ENCODE assay signal across 33 mouse cellular contexts in the genomic region with DNA sequence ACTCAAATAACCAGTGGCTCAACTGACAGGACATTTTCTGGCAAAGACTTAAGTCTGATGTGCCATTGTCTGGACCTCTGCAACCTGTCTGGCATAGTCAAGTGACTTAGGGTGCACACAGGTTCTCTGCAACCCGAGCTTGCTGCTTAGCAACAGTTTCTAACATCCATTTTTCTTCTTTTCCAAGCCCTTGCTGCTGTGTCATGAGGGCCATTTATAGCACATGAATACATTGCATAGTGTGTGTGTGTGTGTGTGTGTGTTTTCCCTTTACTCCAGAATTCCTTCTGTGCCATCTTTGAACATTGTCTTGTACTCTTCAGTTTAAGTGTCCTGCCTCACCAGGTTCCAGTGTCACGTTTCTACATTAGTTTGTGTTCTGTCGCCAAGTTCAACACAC.
"Had no signal": no experiment of that assay in that cellular context is flagged by ENCODE, and none has a peak within 500 bp of the region (broad histone marks: within the 10 kb centered on the region; RNA-seq: fewer than 3 reads in every experiment).

No protein-coding gene starts in this region.

- H3K4me2 ChIP-seq: limb, embryonic 12.5 days; limb, embryonic 13.5 days; limb, embryonic 15.5 days; liver, embryonic 11.5 days; liver, embryonic 12.5 days; liver, embryonic 13.5 days; liver, embryonic 15.5 days; lung, embryonic 14.5 days; lung, embryonic 15.5 days; midbrain, embryonic 11.5 days; midbrain, embryonic 12.5 days; midbrain, embryonic 13.5 days; midbrain, embryonic 15.5 days; neural tube, embryonic 12.5 days; neural tube, embryonic 13.5 days had no signal

- H3K36me3 ChIP-seq: limb, embryonic 10.5 days; limb, embryonic 12.5 days; limb, embryonic 13.5 days; limb, embryonic 15.5 days; liver, embryonic 12.5 days; liver, embryonic 13.5 days; liver, embryonic 15.5 days; lung, embryonic 15.5 days; midbrain, embryonic 10.5 days; midbrain, embryonic 12.5 days; midbrain, embryonic 13.5 days; midbrain, embryonic 15.5 days; neural tube, embryonic 12.5 days; neural tube, embryonic 13.5 days had no signal

- H3K9me3 ChIP-seq: limb, embryonic 10.5 days; limb, embryonic 12.5 days; limb, embryonic 13.5 days; limb, embryonic 15.5 days; liver, embryonic 12.5 days; liver, embryonic 13.5 days; liver, embryonic 15.5 days; lung, embryonic 15.5 days; megakaryocyte, embryonic 14.5 days; midbrain, embryonic 10.5 days; midbrain, embryonic 12.5 days; midbrain, embryonic 13.5 days; midbrain, embryonic 15.5 days; neural tube, embryonic 12.5 days; neural tube, embryonic 13.5 days had no signal

- H3K9ac ChIP-seq: limb, embryonic 12.5 days; limb, embryonic 13.5 days; limb, embryonic 15.5 days; liver, embryonic 12.5 days; liver, embryonic 13.5 days; liver, embryonic 14.5 days; liver, embryonic 15.5 days; liver, postnatal 0 days; lung, embryonic 14.5 days; lung, embryonic 15.5 days; midbrain, embryonic 12.5 days; midbrain, embryonic 13.5 days; midbrain, embryonic 15.5 days; neural tube, embryonic 12.5 days; neural tube, embryonic 13.5 days had no signal

- ATAC-seq: liver, embryonic 12.5 days; liver, postnatal 0 days; lung, postnatal 0 days; midbrain, embryonic 13.5 days; midbrain, embryonic 15.5 days; midbrain, embryonic 16.5 days had no signal

- H3K27ac ChIP-seq: limb, embryonic 10.5 days; limb, embryonic 12.5 days; limb, embryonic 13.5 days; limb, embryonic 15.5 days; liver, embryonic 12.5 days; liver, embryonic 13.5 days; liver, embryonic 14.5 days; liver, embryonic 15.5 days; lung, embryonic 15.5 days; macrophage; midbrain, embryonic 10.5 days; midbrain, embryonic 12.5 days; midbrain, embryonic 13.5 days; midbrain, embryonic 15.5 days; neural tube, embryonic 12.5 days; neural tube, embryonic 13.5 days had no signal

- H3K27me3 ChIP-seq: limb, embryonic 12.5 days; limb, embryonic 13.5 days; limb, embryonic 15.5 days; liver, embryonic 12.5 days; liver, embryonic 13.5 days; liver, embryonic 15.5 days; lung, embryonic 15.5 days; midbrain, embryonic 12.5 days; midbrain, embryonic 13.5 days; midbrain, embryonic 15.5 days; neural tube, embryonic 12.5 days; neural tube, embryonic 13.5 days had no signal

- H3K4me3 ChIP-seq: limb, embryonic 10.5 days; limb, embryonic 12.5 days; limb, embryonic 13.5 days; limb, embryonic 15.5 days; liver, embryonic 12.5 days; liver, embryonic 13.5 days; liver, embryonic 15.5 days; lung, embryonic 15.5 days; megakaryocyte, embryonic 14.5 days; midbrain, embryonic 10.5 days; midbrain, embryonic 12.5 days; midbrain, embryonic 13.5 days; midbrain, embryonic 15.5 days; myocyte; neural tube, embryonic 12.5 days; neural tube, embryonic 13.5 days had no signal

- DNase-seq: left cerebral cortex, postnatal 4 days; liver; liver, embryonic 13.5 days; liver, postnatal 0 days; lung, adult 18-20 months; lung, adult 2 months; lung, embryonic 14.5 days; lung, postnatal 10 days; lung, postnatal 14 days; lung, postnatal 36 days; lung, postnatal 4 days; midbrain, embryonic 14.5 days had no signal

- H3K4me1 ChIP-seq: limb, embryonic 12.5 days; limb, embryonic 13.5 days; limb, embryonic 15.5 days; liver, embryonic 12.5 days; liver, embryonic 13.5 days; liver, embryonic 15.5 days; lung, embryonic 15.5 days; megakaryocyte, embryonic 14.5 days; midbrain, embryonic 10.5 days; midbrain, embryonic 12.5 days; midbrain, embryonic 13.5 days; midbrain, embryonic 15.5 days; neural tube, embryonic 12.5 days; neural tube, embryonic 13.5 days had no signal
